Mouse (Mus musculus) testis, adult 2 months (tissue): ENCODE data around the gene AW551984.

Experiments used
- CTCF ChIP-seq: fragments of 200-500 bp; IDR thresholded peaks from 2 replicates; pipeline ENCODE4 v1.5.1; 2012; ENCODE audit warnings: low read depth, mild to moderate bottlenecking, inconsistent platforms, low read length, moderate library complexity; ENCODE audit not compliant: control insufficient read depth, insufficient read depth, insufficient replicate concordance
- POLR2A ChIP-seq: fragments of 200-500 bp; IDR thresholded peaks from 2 replicates; pipeline ENCODE4 v1.6.1; 2012; ENCODE audit warnings: low read depth, mild to moderate bottlenecking, inconsistent platforms, low read length, moderate library complexity; ENCODE audit not compliant: control insufficient read depth

- TF ChIP-seq POLR2A (no peak), CTCF (no peak)
Observed at GRCm38 (mm10) chr9:39575469-39575868, 28.7 kb downstream of the AW551984 start, which contains the start of gene Olfr959.
